9 mouse cellular contexts compared by ENCODE assay signal in genomic region chr12:80060338-80060737, GRCm38 (mm10). TPM values are rescaled to one million over a fixed set of nuclear protein-coding genes. Genes with fewer than 3 reads are reported as not detected.
DNase-seq lines count a peak whose midpoint lies in the region; ATAC-seq lines count a peak whose summit lies in the region.
"Had no signal": no experiment of that assay in that cellular context is flagged by ENCODE, and none has a peak within 500 bp of the region (broad histone marks: within the 10 kb centered on the region; RNA-seq: fewer than 3 reads in every experiment).

No protein-coding gene starts in this region.

- ATAC-seq in heart, embryonic 13.5 days (ENCODE audit: extremely low read depth, insufficient number of reproducible peaks, low FRiP score, low TSS enrichment): no peak

- peak overlapping the region; percentile 92; the same call in 1 of the 2 replicates for H3K27ac ChIP-seq in heart, embryonic 13.5 days (replicated peaks)

- intact Hi-C loops in left cerebral cortex, postnatal 36 days (cut with DNase I): loop anchor here (5.0 kb wide), 1 partner anchor 52 kb away; the partner anchor contains the start of gene Zfp36l1

- no peak overlapping the region for H3K4me3 ChIP-seq in heart, embryonic 13.5 days
- H3K4me3 ChIP-seq: erythroblast, embryonic 14.5 days had no signal

- H3K27me3 ChIP-seq in heart, embryonic 13.5 days (replicated peaks): no peaks in the 10 kb centered on the region

- DNase-seq in embryo, embryonic 10 days (ENCODE audit: low spot score): peak; percentile 51
- DNase-seq in embryo, embryonic 9.5 days (ENCODE audit: extremely low spot score): no peak
- peak; percentile 10 for DNase-seq in CD4-positive helper T cell, adult 2 months (ENCODE audit: low read depth, low spot score)
- DNase-seq in kidney, postnatal 36 days: peak; percentile 26 to 31
- no peak for DNase-seq in right cerebral cortex, postnatal 14 days
- DNase-seq in left cerebral cortex, postnatal 36 days (ENCODE audit: low spot score in 2 of 2): no peak
- no peak for DNase-seq in gastrocnemius, adult 18-20 months (ENCODE audit: low spot score)

- 56% methylated on average over 9 of the region's 9 CpGs for WGBS in heart, embryonic 13.5 days

- no peaks in the 10 kb centered on the region for H3K36me3 ChIP-seq in heart, embryonic 13.5 days

- H3K4me1 ChIP-seq in heart, embryonic 13.5 days: peaks cover 58% of the 10 kb centered on the region

- H3K4me2 ChIP-seq in heart, embryonic 13.5 days: no peak overlapping the region

- 0 out of 2 replicates have a peak overlapping the region, but pooled peaks have one; percentile 41 for H3K9ac ChIP-seq in heart, embryonic 13.5 days

- H3K9me3 ChIP-seq in heart, embryonic 13.5 days: no peaks in the 10 kb centered on the region

RNA-seq across cellular contexts. Expression of gene Zfp36l1, which starts 52.5 kb away (rescaled TPM):
- 89.3 and 96.2 TPM in 2 replicates for polyA plus RNA-seq in heart, embryonic 13.5 days (2015; fragmentation: Nextera tagmentation; extraction: Ambion mirVana)
- 10 to 100 TPM; 37.3 to 40.0 TPM for total RNA-seq in left cerebral cortex, postnatal 36 days (2021)
- 10 to 100 TPM; 20.1 to 34.4 TPM for total RNA-seq in gastrocnemius, adult 18-20 months (2021)

Comparison
In these comparisons a context has a peak if more than half of its experiments do, and no peak if none do; other contexts are left out.
1. DNase-seq: peak in embryo, embryonic 10 days (single experiment), CD4-positive helper T cell, adult 2 months (single experiment) and kidney, postnatal 36 days (2 of 2); none in embryo, embryonic 9.5 days (single experiment), right cerebral cortex, postnatal 14 days (single experiment), left cerebral cortex, postnatal 36 days (0 of 2) and gastrocnemius, adult 18-20 months (single experiment).